Mouse (Mus musculus) thymus, postnatal 10 days (tissue): ENCODE results near the gene Akap13.
"Not testable (repeated sequence)": the region's sequence is repeated elsewhere in the genome, so short reads cannot be mapped to it uniquely, and the experiment has no call there.

Experiments
- DNase-seq, 2 experiments: peaks; one replicate each; pipeline ENCODE4 v3.0.0; 2021; ENCODE audit warnings: low spot score in 2 of 2

The Akap13 gene

DNA sequence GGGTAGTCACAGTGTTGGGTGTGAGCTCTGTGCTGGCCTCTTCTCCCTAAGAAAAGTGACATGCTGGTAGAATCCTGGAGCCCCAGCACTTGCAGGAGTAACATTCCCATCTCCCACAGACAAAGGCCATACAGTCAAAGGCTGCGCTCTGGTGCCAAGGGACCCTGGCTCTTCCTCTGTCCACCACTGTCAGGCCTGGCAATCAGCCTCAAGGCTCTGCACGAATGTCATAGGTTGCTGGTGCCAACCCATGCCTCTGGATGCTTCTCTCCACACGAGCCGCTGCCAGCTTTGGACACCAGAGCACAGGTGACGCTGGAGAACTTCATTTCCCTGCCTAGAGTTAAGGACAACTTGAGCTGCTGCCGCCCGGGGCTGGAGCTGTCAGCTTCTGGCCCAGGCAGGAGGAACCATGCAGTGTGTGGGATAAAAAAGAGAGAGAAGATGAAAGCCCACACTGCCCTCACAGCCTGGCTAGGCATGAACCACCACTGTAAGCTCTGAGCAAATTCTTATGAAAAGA is 304.7 kb downstream of the Akap13 start:
- DNase-seq: no peak

DNA sequence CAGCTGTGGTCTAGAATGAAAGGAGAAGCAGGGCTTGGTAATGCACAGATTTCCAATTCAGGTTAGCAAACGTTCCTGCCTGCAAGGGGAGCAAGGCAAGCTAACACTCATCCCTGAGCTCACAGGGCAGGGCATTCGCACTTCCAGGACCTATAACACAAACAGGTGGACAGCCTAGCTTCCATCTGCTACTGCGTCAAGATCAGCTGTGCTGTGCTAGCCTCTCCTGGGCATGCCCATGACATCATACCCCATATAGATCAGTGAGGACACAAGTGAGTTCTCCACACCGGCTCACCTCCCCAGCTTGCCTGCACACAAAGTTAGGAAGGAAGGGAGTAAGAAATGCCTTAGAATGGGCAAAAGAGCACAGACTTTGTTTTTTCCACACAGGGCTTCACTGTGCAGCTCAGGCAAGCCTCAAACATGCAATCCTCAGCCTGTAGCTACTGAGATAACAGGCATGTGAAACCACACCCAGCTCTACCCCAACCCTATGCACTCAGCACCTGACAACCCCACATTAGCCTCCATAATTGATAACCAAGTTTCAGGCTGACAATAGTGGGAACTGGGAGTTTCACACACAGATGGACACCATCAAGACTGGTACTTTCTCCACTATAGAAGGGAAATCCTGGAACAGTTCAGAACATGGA is 305.5 kb downstream of the Akap13 start:
- not testable (repeated sequence) for DNase-seq

DNA sequence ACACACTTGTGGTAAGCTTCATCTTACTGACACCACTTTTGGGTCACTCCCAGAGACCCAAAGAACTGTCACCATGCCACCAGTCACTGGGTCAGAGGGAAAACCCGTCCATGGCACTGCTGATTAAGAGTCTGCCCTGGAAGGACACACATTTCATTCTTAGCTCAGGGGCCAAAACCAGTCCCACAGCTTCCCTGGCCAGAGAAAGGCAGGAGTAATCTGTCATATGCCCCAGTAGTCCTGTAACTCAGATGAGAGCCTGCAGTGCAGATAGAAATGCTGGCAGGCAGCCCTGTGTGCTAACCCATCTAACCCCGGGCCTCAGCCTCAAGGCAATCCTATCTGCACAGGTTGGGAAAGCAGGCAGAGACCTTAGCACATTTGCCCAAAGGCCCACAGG is 306.9 kb downstream of the Akap13 start:
- DNase-seq: not testable (repeated sequence)

DNA sequence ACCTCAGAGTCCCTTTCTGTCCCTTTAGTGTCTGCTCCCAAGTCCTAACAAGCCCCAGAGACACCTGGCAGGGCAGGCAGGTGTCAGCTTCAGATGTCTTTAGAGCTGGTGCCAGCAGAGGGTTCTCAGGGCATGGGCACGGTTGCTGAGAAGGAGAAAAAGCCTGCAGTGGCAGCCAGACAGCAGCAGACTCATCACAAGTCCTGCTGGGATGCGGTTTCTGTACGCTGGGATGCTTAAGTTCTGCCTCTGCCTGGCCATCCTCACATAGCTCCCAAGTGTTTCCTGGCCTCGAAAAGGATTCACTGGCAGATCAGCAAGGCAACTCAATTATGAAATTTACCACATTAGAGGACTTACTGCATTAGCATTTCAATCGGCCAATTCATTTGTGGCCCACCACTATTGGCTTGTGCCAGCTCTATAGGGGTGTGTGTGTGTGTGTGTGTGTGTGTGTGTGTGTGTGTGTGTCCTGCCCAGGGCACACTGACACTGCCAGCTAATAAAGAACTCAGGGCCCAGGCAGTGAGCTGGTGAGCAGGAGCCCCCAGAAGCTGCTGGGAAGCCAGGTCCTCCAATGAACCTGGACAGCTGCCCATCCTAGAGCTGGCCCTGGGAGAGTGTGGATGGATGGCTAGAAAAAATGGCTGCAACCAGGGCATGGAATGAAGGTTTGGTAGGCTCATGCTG is 311.9 kb downstream of the Akap13 start:
- DNase-seq: not testable (repeated sequence)

DNA sequence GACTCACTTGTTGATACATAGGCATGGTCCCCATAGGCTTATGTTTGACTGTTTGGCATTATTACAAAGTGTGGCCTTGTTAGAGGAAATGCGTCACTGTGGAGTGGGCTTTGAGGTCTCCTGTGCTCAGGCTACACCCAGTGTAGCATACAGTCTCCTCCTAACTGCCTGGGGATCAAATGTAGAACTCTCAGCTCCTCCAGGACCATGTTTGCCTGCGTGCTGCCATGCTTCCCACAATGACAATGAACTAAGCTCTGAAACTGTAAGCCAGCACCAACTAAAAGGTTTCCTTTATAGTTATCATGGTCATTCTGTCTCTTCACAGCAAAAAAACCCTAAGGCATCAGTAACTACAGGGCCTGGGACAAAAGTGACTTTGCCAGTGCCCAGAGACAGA is 312.8 kb downstream of the Akap13 start:
- no peak for DNase-seq

DNA sequence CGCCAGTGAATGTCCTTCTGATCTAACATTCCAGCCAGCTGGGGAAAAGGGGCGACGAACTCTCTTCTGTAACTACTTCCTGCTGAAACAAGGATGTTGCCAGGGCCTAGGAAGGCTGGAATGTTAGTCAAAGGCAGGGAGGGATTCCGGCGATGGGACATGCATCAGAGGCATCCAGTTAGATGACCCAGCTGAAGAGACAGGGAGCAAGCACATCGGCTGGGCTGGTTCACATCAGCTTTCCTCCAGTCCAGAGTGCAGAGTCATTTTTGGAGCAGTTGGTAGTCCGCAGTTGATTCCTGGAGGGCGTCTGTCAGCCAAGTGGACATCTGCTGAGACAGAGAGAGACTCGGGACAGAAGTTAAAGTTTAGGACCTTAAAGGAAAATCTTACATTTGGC is 314.6 kb downstream of the Akap13 start:
- no peak for DNase-seq

DNA sequence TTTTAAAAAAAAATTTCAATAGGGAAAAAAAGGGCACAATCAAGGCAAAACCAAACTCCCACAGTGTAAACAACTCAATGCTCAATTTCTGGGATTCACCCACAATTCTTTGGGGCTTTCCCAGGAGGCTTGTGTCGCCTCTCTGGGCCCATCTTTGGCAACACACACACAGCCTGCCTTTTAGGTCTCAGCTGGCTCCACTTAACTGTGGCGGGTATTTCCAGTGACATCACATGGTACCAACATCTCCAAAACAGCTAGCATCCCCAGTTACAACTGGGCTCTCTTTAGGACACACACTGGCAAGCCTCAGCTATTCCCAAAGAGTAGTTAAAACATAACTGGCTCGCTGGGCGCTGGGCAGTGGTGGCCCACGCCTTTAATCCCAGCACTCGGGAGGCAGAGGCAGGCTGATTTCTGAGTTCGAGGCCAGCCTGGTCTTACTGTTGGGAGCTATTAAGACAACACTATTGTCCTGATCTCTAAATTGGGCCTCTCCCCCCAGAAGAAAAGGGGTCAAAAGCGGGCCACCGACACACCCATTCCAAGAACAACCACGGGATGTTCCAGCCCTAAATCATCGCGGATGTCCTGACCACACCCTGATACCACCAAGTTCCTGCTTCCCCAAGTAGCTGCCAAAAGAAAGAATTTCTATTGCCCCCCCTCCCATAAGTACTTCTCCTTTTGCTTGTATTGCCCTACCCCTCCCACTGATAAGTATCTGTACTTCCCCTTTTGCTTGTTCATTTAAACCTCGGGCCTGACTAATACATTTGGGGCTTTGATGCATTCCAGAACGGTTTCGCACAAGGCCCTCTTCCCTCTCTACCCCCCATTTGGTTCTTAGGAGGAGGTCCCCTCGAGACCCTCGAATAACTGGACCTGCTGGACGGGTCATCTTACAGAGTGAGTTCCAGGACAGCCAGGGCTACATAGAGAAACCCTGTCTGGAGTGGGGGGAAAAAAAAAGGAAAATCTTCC is 319.1 kb downstream of the Akap13 start:
- DNase-seq: not testable (repeated sequence)

DNA sequence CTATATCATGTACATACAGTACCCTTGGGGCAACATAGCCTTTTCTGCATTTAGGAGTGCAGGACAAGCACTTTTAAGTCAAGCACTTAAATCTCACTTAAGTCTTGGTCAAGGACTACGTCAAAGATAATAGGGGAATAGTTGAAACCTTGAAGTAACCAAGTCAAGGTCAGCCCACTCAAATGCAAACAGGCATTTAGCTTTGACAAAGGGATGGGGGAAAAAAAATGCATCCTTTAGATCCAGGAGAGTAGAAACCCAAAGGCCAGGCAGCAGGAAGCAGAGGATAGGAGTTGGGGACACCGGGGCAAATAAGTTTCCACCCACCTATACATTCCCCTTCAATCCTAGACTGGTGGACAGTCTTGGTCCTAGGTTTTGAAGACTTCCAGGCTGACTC is 322.7 kb downstream of the Akap13 start:
- DNase-seq: no peak

DNA sequence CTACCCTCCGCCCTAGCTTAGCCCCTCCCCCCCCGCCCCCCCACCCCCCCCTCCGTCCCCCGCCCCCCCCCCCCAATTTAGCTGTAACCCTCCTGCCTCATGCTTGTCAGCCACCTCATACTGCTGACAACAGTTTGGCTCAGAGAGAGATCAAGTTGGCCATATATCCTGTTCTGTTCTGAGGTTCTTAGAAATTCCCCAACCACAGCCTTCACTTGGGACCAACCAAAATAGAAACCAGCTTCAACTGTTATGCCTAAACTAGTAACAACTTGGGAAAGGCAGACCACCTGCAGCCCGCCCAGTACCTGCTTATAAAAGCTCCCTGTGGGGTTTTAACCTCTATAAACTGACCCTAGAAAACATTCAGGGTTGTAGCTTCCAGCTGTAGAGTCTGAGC is 325.5 kb downstream of the Akap13 start:
- no peak for DNase-seq

DNA sequence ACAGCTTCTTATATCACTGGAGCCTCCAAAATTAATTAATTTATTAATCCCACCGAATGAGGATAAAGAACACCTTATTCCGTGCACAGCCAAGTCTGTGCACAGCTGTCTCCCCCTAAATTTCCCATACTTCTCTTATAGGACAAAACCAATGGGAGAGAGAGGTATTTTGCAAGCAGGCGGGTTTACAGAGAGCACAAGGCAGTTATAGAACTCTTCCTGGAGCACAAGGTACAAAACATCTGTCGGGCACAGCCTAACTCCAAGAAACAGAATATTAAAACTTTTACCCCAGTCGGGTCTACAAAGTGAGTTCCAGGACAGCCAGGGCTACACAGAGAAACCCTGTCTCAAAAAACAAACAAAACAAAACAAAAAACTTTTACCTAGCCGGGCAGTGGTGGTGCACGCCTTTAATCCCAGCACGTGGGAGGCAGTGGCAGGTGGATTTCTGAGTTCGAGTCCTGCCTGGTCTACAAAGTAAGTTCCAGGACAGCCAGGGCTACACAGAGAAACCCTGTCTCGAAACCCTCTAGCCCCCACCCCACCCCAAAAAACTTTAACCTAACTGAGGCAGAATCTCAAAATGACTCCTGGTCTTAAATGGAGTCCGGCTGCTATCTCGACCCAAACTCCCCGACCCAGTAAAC is 326.1 kb downstream of the Akap13 start:
- DNase-seq: peak in 1 of 2 experiments; percentile 15

DNA sequence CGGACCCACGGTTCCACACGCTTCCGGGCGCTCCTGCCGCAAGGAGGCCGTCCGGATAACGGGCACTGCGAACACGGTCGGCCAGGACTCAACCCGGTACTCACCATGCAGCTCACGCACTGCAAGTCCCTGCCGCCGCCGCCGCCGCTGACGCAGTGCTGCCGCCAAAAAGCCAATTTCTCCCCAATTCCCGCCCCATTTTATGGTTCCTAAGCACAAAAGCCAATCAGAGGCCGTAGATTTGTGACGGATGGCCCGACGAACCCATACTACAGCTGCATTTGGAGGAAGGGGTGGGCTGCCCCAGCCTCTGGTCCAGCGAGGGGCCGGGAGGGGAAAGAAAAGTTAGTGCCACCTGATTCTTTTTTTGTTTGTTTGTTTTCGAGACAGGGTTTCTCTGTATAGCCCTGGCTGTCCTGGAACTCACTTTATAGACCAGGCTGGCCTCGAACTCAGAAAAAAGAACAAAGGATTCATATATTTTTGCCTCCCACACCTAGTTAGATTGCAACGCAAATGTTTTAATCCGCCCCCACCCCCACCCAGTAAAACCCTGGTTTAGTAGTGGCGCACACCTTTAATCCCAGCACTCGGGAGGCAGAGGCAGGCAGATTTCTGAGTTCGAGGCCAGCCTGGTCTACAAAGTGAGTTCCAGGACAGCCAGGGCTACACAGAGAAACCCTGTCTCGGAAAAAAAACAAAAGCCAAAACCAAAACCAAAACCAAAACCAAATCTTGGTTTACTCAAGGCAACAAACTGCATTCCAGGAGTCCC is 326.8 kb downstream of the Akap13 start:
- peak; percentile 87 for DNase-seq

DNA sequence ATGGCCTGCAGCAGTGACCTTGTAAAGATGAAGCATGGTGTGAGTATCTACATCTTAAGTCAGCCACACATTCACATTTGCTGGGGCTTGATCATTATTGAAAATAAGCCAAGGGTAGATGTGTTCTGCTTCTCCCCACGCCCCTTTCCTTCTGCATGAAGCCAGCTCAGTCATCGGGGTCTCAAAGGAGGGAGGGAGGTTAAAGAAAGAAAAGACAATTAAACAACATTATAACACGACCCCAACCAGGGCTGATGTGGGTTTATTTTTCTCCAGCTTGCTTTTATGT is 327.3 kb downstream of the Akap13 start:
- DNase-seq: no peak

DNA sequence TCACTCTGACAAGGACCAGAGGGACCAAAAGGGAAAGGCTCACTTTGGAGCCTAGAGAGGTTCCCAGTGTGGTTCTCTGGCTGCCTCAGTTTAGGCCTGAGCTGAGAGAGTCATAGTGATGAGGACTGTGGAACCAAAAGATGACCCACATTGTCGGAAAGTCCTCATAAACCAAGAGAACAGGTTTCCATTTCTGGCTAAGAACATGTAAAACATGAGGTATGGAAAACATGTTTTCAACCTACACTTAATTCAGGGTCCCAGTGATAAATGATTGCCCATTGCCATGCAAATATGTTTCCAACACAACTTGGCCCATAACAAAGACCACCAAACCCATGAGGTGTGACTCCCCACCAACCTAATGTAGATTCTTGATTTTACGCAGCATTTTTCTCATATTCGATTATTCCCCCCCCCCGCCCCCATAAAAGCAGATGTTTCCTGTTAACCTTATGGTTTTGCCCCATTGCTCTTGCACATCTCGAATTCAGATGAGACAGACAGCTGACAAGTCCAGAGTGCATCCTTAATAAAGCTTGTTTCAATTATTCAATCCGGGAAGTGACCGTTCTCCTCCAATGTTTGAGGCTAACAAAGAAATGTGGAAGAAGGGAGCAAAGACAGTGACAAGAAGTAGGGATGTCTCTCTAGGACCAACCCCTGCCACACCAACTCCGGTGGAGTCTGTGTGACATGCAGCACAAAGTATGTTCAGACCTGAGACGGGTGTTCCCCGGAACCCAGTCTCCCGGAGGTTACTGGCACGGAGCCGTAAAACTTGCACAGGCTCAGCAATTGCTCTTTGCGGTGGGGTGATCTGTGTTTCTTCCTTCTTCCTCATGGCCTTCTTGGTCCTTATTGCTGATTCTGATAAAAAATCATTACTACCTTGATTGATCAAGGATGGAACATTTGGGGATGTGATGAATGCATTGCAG is 330.3 kb downstream of the Akap13 start:
- no peak for DNase-seq

DNA sequence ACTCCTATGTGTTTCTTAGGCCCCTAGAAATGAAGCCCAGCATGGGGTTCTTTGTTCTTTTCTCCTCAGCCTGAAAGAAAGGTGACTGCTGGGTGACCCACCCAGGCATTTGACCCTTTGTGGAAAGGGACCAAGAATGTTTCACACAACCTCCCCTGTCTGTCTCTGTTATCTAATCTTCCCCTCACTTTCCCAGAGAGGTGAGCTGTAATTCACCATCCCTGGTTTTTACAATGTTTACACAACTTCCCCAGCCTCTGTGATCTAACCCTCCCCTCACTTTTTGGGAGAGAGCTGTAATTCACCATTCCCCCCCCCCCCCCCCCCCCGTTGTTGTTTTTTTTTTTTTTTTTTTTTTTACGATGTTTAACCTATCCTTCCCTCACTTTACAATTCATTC is 331.5 kb downstream of the Akap13 start:
- no peak for DNase-seq

DNA sequence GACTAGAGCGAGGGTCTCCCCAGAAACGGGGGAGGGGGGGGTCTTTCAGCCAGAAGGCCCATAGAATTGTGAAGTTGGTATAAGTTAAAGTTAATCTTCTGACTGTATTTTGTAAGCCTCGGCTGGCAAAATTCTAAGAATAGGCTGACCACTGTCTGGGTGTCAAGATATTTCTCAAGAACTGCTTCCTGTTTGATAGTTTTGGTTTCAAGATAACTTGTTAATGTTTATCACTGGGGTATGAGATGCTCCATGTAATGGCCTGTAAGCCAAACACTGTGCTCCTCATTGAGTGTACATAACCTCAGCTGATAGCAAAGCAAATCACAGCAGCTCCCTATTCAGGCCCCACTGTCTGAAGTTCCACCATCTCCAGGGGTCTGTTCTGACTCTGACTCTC is 332.0 kb downstream of the Akap13 start:
- DNase-seq: no peak

DNA sequence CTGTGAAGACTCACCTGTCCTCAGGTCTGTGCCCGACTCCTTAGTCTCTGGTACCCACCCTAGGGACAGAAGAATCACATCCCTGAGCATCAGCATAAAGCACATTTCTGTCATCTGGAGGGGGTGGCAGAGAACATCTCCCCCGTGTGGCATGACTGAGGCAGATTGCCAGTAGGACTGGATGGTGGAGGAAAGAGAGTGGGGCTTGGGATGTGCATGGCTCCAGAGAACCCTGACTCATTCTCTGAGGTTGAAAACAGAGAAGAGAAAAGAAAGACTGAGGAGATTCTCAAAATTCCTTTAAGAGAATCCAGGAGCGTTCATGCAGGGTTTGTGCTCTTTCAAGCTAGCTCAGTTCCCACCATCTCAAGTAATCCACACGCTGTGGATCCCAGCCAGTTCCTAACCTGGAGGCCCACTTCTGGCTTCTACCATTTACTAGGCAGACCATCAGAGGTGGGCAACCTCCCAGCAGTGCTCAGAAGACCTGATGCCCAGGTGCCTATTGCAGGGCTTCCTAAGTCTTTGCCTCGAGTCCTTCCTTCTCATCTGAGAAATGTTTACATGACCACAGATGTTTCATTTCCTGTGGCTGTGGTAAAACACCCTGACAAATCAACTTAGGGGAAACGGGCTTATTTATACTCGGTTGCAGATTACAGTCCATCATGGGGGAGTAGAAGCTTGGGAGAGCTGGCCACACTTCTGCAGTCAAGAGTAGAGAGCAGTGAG is 332.9 kb downstream of the Akap13 start:
- DNase-seq: not testable (repeated sequence)

DNA sequence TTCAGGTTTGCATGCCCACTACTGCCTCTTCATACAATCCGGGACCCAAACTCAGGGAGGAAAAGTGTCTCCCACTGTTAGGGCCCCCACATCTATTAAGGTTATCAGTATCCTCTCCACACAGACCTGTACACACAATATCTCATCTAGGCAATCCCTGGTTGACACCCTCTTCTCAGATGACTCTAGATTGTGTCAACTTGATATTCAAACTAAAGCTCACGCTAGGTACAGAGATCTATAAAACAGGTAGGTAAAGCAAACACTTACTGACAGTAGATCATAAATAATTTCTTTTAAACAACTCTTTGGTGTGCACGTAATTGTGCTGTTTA is 333.4 kb downstream of the Akap13 start:
- DNase-seq: not testable (repeated sequence)

DNA sequence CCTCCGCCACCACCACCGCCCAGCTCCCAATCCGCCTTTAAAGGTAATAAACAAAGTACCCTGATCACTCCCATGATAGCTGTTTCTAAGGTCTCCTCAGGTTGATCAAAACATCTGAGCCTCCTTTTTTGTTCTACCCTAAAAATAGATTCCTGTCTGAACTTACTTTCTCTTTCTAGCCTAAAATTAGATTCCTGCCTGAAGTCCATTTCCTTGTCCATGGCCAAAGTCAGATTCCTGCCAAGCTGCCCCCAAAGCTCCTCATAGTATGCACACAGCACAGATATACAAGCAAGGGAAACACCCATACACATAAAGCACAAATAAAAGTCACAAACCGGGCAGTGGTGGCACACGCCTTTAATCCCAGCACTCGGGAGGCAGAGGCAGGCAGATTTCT is 334.4 kb downstream of the Akap13 start:
- no peak for DNase-seq

DNA sequence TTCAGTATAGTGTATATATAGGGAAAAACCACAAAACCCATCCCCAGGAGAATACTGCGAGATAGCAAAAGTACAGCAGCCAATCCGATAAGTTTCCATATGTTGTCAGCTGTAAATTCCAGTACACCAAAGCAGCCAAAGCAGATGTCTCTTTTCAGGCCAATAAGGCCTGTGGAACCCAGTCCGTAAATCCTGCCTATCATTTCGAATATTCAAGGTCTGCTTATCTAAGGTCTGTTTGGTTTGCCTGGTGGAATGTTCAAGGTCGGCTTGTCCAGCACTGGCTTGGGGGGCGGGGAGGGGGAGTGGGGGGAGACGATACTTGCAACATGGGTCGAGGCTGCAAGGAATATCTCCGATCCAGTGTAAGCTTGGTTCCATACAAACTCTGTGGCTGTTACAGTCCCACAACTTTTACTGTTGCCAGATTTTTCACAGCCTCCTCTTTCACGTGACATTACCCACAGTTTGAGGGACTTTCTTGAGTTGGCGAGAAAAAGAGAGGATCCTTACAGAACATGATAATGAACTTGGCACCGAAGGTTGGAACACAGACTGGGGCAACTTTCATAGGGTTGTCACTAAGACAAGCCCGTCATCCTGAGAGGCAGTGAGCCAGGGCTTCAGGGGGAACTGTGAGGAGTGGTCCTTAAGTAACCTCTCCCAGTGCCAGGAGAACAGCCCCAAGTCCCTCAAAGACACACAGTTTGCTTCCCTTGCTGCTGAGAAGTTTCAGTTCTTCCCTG is 335.9 kb downstream of the Akap13 start:
- DNase-seq: not testable (repeated sequence)
